Mouse (Mus musculus) kidney, adult 11 months (tissue): Measurements from ENCODE around the gene Ppil2.

Experiments used
- DNase-seq: peaks from one replicate; pipeline ENCODE4 v3.0.0; 2022

Ppil2 gene

GRCm38 (mm10) chr16:17110771-17111743, at the start of gene Ppil2:
Gene Ppil2, minus strand, starts transcription at chr16:17111257.
- peak; percentile 69 for DNase-seq

GRCm38 (mm10) chr16:17154346-17154745, 43.3 kb upstream of the Ppil2 start:
- DNase-seq: no peak

- no peak for DNase-seq
These were observed 40.8 kb upstream of the Ppil2 start for GRCm38 (mm10) chr16:17151874-17152273.

GRCm38 (mm10) chr16:17150520-17151258, 39.6 kb upstream of the Ppil2 start:
- DNase-seq: peak; percentile 49

- DNase-seq: no peak
These were observed 37.0 kb upstream of the Ppil2 start for GRCm38 (mm10) chr16:17148084-17148483.

- DNase-seq: no peak
These were observed 36.4 kb upstream of the Ppil2 start for GRCm38 (mm10) chr16:17147391-17147929.

GRCm38 (mm10) chr16:17146772-17147235, 35.7 kb upstream of the Ppil2 start, which contains the start of gene Ccdc116:
Gene Ccdc116, minus strand, starts transcription at chr16:17147229.
- DNase-seq: peak; percentile 59

- DNase-seq: no peak
These were observed 33.3 kb upstream of the Ppil2 start, which contains the start of gene Ydjc for GRCm38 (mm10) chr16:17144339-17144738. Gene Ydjc, plus strand, starts transcription at chr16:17144621.

GRCm38 (mm10) chr16:17137355-17137754, 26.3 kb upstream of the Ppil2 start:
- DNase-seq: no peak

GRCm38 (mm10) chr16:17132906-17133200, 21.8 kb upstream of the Ppil2 start:
- DNase-seq: no peak

- DNase-seq: peak; percentile 97
These were observed 21.2 kb upstream of the Ppil2 start, which contains the start of gene Sdf2l1 for GRCm38 (mm10) chr16:17132089-17132905. Gene Sdf2l1, minus strand, starts transcription at chr16:17132383.

- no peak for DNase-seq
These were observed 20.4 kb upstream of the Ppil2 start for GRCm38 (mm10) chr16:17131191-17132088.

- peak; percentile 46 for DNase-seq
These were observed 16.2 kb upstream of the Ppil2 start for GRCm38 (mm10) chr16:17127292-17127691.

GRCm38 (mm10) chr16:17124871-17125520, 13.9 kb upstream of the Ppil2 start, which contains the start of gene 2610318N02Rik:
Gene 2610318N02Rik, minus strand, starts transcription at chr16:17125167.
- peak; percentile 70 for DNase-seq

GRCm38 (mm10) chr16:17124119-17124870, 13.2 kb upstream of the Ppil2 start:
- DNase-seq: no peak

- DNase-seq: no peak
These were observed 10.5 kb upstream of the Ppil2 start for GRCm38 (mm10) chr16:17121569-17121968.

GRCm38 (mm10) chr16:17117309-17117799, 6.3 kb upstream of the Ppil2 start:
- DNase-seq: no peak

- DNase-seq: no peak
These were observed 6.5 kb downstream of the Ppil2 start for GRCm38 (mm10) chr16:17104600-17104999.

- no peak for DNase-seq
These were observed 8.3 kb downstream of the Ppil2 start for GRCm38 (mm10) chr16:17102630-17103220.
